Mouse (Mus musculus) C2C12 (cell line): Measurements from ENCODE around the gene Rpl18. TPM values are rescaled to one million over a fixed set of nuclear protein-coding genes. Genes with fewer than 3 reads are reported as not detected.

ENCODE experiments used
- H3K27me3 ChIP-seq: one replicate; pipeline ENCODE4 v1.6.1; 2011; ENCODE audit not compliant: control insufficient read depth, insufficient read depth, insufficient read length
- H3K36me3 ChIP-seq: one replicate; pipeline ENCODE4 v1.6.1; 2011; ENCODE audit not compliant: control insufficient read depth, insufficient read depth
- H3K4me3 ChIP-seq: one replicate; pipeline ENCODE4 v1.5.1; 2011; ENCODE audit warnings: mild to moderate bottlenecking, control low read depth; ENCODE audit not compliant: poor library complexity, insufficient read depth, severe bottlenecking
- H3K79me2 ChIP-seq: one replicate; pipeline ENCODE4 v1.6.1; 2011; ENCODE audit not compliant: control insufficient read depth, insufficient read depth
- H3K79me3 ChIP-seq: one replicate; pipeline ENCODE4 v1.6.1; 2011; ENCODE audit warnings: low read depth, control low read depth
- H3ac ChIP-seq: one replicate; pipeline ENCODE3; 2011; ENCODE audit warnings: low read depth; ENCODE audit not compliant: control insufficient read depth, insufficient read length
- CEBPB ChIP-seq: IDR thresholded peaks from one replicate; pipeline ENCODE4 v1.6.1; 2011; ENCODE audit warnings: low read depth, mild to moderate bottlenecking, control low read depth, moderate library complexity
- CTCF ChIP-seq: IDR thresholded peaks from one replicate; pipeline ENCODE4 v1.5.1; 2011; ENCODE audit not compliant: control insufficient read depth, insufficient read depth, insufficient read length
- FOSL1 ChIP-seq: IDR thresholded peaks from one replicate; pipeline ENCODE4 v1.8.0; 2011; ENCODE audit warnings: mild to moderate bottlenecking, low read length; ENCODE audit not compliant: poor library complexity, insufficient read depth, severe bottlenecking
- MAX ChIP-seq: IDR thresholded peaks from one replicate; pipeline ENCODE4 v1.6.1; 2011; ENCODE audit warnings: mild to moderate bottlenecking, control low read depth
- MYOD1 ChIP-seq: IDR thresholded peaks from one replicate; pipeline ENCODE4 v1.6.1; 2011; ENCODE audit warnings: low read depth; ENCODE audit not compliant: control insufficient read depth, insufficient read length
- MYOG ChIP-seq: IDR thresholded peaks from one replicate; pipeline ENCODE4 v1.6.1; 2011; ENCODE audit not compliant: control insufficient read depth, insufficient read length; ENCODE audit errors: extremely low read depth
- USF1 ChIP-seq: IDR thresholded peaks from one replicate; pipeline ENCODE4 v1.6.1; 2011; ENCODE audit warnings: low read depth, mild to moderate bottlenecking, control low read depth, moderate library complexity
- polyA plus RNA-seq: library from polyadenylated mRNA; unstranded; fragments of >200 nt; fragmentation: generic; extraction: Trizol; gene quantifications from one replicate; pipeline ENCODE4 v1.2.1, GENCODE M21; 2012; ENCODE audit warnings: missing spikeins

The Rpl18 gene
- polyA plus RNA-seq, 1 experiment = 4,453 TPM

- H3K27me3 ChIP-seq = no peaks in the 10 kb centered on the region
- no peaks in the 10 kb centered on the region for H3K79me3 ChIP-seq
- no peaks in the 10 kb centered on the region for H3K36me3 ChIP-seq
- no peaks in the 10 kb centered on the region for H3K79me2 ChIP-seq
- no peak overlapping the region for H3K4me3 ChIP-seq
- TF ChIP-seq MYOG (no peak), CEBPB (no peak), CTCF (no peak), FOSL1 (no peak), MYOD1 (no peak)
- H3ac ChIP-seq = no peak overlapping the region
Observed at GRCm38 (mm10) chr7:45749401-45749800, 34.1 kb downstream of the Rpl18 start.

GRCm38 (mm10) chr7:45750162-45750561 lies 34.9 kb downstream of the Rpl18 start:
- Histone ChIP-seq H3K4me3 (no peak overlapping the region), H3K79me2 (no peaks in the 10 kb centered on the region), H3K79me3 (no peaks in the 10 kb centered on the region), H3ac (no peak overlapping the region), H3K36me3 (no peaks in the 10 kb centered on the region), H3K27me3 (no peaks in the 10 kb centered on the region)
- no peak for TF ChIP-seq CTCF
- no peak for TF ChIP-seq CEBPB
- TF ChIP-seq FOSL1 = no peak
- TF ChIP-seq MYOG = no peak
- no peak for TF ChIP-seq MYOD1
- no peak for TF ChIP-seq USF1
- no peak for TF ChIP-seq MAX

- Histone ChIP-seq H3K79me2 (no peaks in the 10 kb centered on the region), H3K4me3 (no peak overlapping the region), H3K27me3 (peaks cover 21% of the 10 kb centered on the region), H3K79me3 (no peaks in the 10 kb centered on the region), H3K36me3 (no peaks in the 10 kb centered on the region), H3ac (no peak overlapping the region)
- TF ChIP-seq CTCF (no peak), FOSL1 (no peak), MYOD1 (no peak), MAX (no peak), MYOG (no peak), USF1 (no peak), CEBPB (no peak)
Observed at GRCm38 (mm10) chr7:45755703-45756102, 40.4 kb downstream of the Rpl18 start.

- no peaks in the 10 kb centered on the region for H3K79me3 ChIP-seq
- no peaks in the 10 kb centered on the region for H3K79me2 ChIP-seq
- TF ChIP-seq CEBPB (no peak), CTCF (no peak), MAX (no peak)
- no peaks in the 10 kb centered on the region for H3K36me3 ChIP-seq
- no peak overlapping the region for H3ac ChIP-seq
- H3K4me3 ChIP-seq = no peak overlapping the region
- H3K27me3 ChIP-seq = peaks cover 24% of the 10 kb centered on the region
Observed at GRCm38 (mm10) chr7:45759400-45759799, 44.1 kb downstream of the Rpl18 start.

- Histone ChIP-seq H3K79me3 (no peaks in the 10 kb centered on the region), H3K4me3 (no peak overlapping the region), H3K27me3 (peaks cover 24% of the 10 kb centered on the region), H3K36me3 (no peaks in the 10 kb centered on the region), H3ac (no peak overlapping the region), H3K79me2 (no peaks in the 10 kb centered on the region)
- TF ChIP-seq CEBPB (no peak), FOSL1 (no peak), CTCF (no peak), MYOD1 (no peak), MYOG (no peak), USF1 (no peak), MAX (no peak)
Observed at GRCm38 (mm10) chr7:45760151-45760550, 44.9 kb downstream of the Rpl18 start.

- Histone ChIP-seq H3K36me3 (no peaks in the 10 kb centered on the region), H3K27me3 (peaks cover under 1% of the 10 kb centered on the region), H3K4me3 (no peak overlapping the region), H3ac (no peak overlapping the region), H3K79me2 (no peaks in the 10 kb centered on the region), H3K79me3 (no peaks in the 10 kb centered on the region)
- TF ChIP-seq CTCF = no peak
- TF ChIP-seq USF1 = no peak
- no peak for TF ChIP-seq MYOD1
- TF ChIP-seq FOSL1 = no peak
- no peak for TF ChIP-seq CEBPB
- TF ChIP-seq MYOG = no peak
- no peak for TF ChIP-seq MAX
Observed at GRCm38 (mm10) chr7:45765995-45766394, 50.7 kb downstream of the Rpl18 start.
